Mouse (Mus musculus): ENCODE data around the gene Ube2h. TPM values are rescaled to one million over a fixed set of nuclear protein-coding genes. Genes with fewer than 3 reads are reported as not detected.

The Ube2h gene
- polyA plus RNA-seq, 1 experiment from 2014 or later = 72.4 TPM

DNA sequence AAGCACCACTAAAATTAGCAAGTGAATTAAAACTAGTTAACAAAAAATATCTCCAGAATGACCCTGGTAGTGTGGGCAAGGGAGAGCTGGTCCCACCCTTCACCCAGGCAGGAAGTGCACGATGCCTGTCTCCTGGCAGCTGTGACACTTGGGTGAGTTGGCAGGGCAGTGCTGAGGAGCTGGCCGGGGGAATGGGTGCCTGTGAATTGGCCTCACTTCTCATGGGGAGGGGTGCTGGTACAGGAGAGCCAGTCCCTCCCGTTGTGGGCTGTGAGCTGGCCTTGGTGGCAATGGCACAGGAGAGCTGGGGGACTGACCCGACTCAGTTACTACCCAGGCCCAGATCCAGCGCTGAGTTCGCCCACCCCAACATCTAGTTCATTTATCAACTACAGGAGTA, 16.4 kb downstream of the Ube2h start:
- Histone ChIP-seq H3K27me3 (no peaks in the 10 kb centered on the region), H3K4me2 (replicated peaks) (no peak overlapping the region), H3K9ac (no peak overlapping the region), H3K4me1 (no peaks in the 10 kb centered on the region), H3K36me3 (peaks cover 37% of the 10 kb centered on the region), H3K4me3 (no peak overlapping the region), H3K27ac (no peak overlapping the region), H3K9me3 (replicated peaks) (no peaks in the 10 kb centered on the region)
- WGBS = 93% methylated on average over 6 of the region's 6 CpGs
- ATAC-seq (ENCODE audit: low FRiP score) = no peak

DNA sequence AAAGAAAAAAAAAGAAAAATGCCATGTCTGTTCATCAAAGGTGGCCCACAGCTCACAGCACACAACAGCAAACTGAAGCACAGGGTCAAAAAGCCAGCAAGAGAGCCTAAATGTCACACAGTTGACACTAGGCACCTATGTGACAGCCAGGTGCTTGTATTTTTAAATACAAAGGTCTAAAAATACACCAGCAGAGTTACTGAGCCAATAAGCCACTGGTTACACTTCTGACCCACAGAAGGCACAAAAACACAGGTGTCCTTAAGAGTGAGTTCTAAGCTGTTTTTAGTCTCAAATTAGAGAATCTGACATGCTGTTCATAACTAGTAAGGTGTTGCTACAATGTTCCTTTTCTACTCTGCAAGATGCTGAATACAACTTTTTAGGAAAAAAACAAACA, 17.7 kb downstream of the Ube2h start:
- Histone ChIP-seq H3K9ac (no peak overlapping the region), H3K4me3 (no peak overlapping the region), H3K27me3 (no peaks in the 10 kb centered on the region), H3K36me3 (peaks cover 40% of the 10 kb centered on the region), H3K27ac (no peak overlapping the region), H3K4me1 (no peaks in the 10 kb centered on the region), H3K9me3 (replicated peaks) (no peaks in the 10 kb centered on the region), H3K4me2 (replicated peaks) (no peak overlapping the region)
- ATAC-seq (ENCODE audit: low FRiP score) = no peak

DNA sequence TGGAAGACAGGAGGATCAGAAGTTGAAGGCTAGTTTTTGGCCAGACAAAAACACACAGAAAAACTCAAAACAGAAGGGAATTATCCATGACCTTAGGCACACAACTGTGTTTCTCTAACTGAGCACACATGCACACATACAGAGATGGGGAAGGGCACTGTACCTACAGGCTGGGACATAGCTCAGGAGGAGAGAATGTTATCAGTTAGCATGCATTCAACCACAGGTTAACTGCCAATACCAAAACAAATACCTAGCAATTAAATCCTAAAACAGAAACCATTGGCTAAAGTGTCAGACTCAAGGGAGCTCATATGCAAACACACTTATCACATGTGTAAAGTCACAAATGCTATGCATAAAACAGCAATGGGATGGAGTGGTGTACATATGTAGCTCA, 20.2 kb downstream of the Ube2h start:
- ATAC-seq (ENCODE audit: low FRiP score) = no peak
- Histone ChIP-seq H3K27ac (no peak overlapping the region), H3K36me3 (peaks cover 39% of the 10 kb centered on the region), H3K9me3 (replicated peaks) (no peaks in the 10 kb centered on the region), H3K9ac (no peak overlapping the region), H3K4me1 (no peaks in the 10 kb centered on the region), H3K4me2 (replicated peaks) (no peak overlapping the region), H3K4me3 (no peak overlapping the region), H3K27me3 (no peaks in the 10 kb centered on the region)

DNA sequence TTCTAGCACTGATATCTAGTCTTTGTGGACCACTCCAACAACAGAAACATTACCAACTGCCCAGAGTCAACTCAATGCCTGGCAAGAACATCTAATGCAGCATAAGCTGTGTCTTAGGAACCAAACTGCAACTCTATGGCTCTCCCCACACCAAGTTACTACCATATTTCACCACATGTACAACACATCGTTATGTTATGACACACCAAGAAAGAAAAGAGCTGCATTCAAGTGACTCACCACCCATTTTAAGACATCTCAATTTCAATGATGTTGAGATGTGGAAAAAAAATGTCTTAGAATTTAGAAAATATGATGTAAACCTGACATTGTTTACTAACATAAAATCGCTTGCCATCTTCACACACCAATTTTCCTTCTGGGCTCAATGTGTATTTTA, 22.0 kb downstream of the Ube2h start:
- H3K27ac ChIP-seq = no peak overlapping the region
- no peak overlapping the region for H3K9ac ChIP-seq
- peaks cover 48% of the 10 kb centered on the region for H3K36me3 ChIP-seq
- H3K27me3 ChIP-seq = no peaks in the 10 kb centered on the region
- no peak overlapping the region for H3K4me2 ChIP-seq (replicated peaks)
- no peak for ATAC-seq (ENCODE audit: low FRiP score)
- no peak overlapping the region for H3K4me3 ChIP-seq
- H3K9me3 ChIP-seq (replicated peaks) = no peaks in the 10 kb centered on the region
- no peaks in the 10 kb centered on the region for H3K4me1 ChIP-seq
- 97% methylated on average over 2 of the region's 2 CpGs for WGBS

DNA sequence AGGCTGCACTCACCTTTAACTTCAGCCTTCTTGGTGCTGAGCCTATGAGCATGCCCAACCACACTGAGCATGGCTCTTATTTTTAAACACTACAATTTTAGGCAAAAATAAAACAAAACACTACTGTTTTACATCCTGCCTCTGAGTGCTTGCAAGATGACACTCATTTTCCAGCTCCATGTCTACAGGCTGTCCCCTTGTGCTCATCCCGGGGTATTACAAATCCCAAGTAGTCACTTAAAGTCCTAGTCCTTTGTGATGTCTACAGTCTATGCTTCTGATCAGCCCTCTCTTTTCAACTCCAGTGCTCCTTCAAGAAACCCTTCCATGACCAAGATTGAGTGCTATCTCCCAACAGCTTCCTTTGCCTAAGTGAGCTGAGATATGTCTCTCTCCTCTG, 26.0 kb downstream of the Ube2h start:
- no peak for ATAC-seq (ENCODE audit: low FRiP score)
- H3K4me1 ChIP-seq = peaks cover 3% of the 10 kb centered on the region; the same call in 1 of the 2 replicates
- H3K27me3 ChIP-seq = no peaks in the 10 kb centered on the region
- H3K36me3 ChIP-seq = peaks cover 37% of the 10 kb centered on the region
- H3K9me3 ChIP-seq (replicated peaks) = no peaks in the 10 kb centered on the region
- 81% methylated on average over 1 of the region's 1 CpGs for WGBS
- H3K4me2 ChIP-seq (replicated peaks) = no peak overlapping the region
- no peak overlapping the region for H3K27ac ChIP-seq
- H3K9ac ChIP-seq = no peak overlapping the region
- H3K4me3 ChIP-seq = no peak overlapping the region

DNA sequence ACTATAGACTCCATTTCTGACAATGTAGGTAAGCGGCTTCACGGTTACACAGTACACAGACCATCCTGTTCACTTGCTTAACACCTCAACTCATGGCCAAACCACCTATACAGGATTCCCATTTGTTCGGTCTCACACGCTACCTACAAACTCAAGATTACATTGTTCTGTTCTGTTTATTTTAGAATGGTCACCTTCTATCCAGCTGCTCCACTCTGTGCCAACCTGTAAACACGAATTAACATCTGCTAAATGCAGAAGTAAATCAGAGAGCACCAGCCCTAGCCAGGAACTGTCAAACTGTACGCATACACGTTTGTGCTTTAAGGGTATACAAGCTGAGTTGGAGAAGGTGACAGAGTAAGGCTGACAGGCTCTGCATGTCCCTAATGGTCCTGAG, 27.5 kb downstream of the Ube2h start:
- no peak overlapping the region for H3K9ac ChIP-seq
- no peaks in the 10 kb centered on the region for H3K27me3 ChIP-seq
- no peak overlapping the region for H3K4me3 ChIP-seq
- H3K9me3 ChIP-seq (replicated peaks) = no peaks in the 10 kb centered on the region
- no peak overlapping the region for H3K27ac ChIP-seq
- H3K4me2 ChIP-seq (replicated peaks) = no peak overlapping the region
- H3K36me3 ChIP-seq = peaks cover 29% of the 10 kb centered on the region
- ATAC-seq (ENCODE audit: low FRiP score) = no peak
- peaks cover 15% of the 10 kb centered on the region for H3K4me1 ChIP-seq
- 92% methylated on average over 7 of the region's 7 CpGs for WGBS

DNA sequence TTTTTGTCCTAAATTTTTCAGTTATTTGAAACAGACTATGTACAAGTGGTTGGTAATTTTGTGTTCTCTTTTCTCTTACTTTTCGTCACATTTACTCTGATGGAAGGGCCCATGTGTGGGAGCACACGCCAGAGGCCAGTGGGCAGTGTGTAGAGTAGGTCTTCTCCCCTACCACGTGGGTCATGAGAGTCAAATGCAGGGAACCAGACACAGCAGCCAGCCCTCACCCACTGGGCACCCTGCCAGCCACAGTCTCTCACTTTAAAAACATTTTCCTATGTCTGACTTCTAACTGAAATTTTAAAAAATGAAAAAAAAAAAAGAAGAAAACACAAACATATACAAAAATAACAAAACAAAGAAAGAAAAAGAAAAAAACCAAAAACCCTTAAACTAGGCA, 28.0 kb downstream of the Ube2h start:
- peaks cover 15% of the 10 kb centered on the region for H3K4me1 ChIP-seq
- H3K27ac ChIP-seq = no peak overlapping the region
- peaks cover 29% of the 10 kb centered on the region for H3K36me3 ChIP-seq
- 82% methylated on average over 3 of the region's 3 CpGs for WGBS
- no peaks in the 10 kb centered on the region for H3K27me3 ChIP-seq
- H3K9me3 ChIP-seq (replicated peaks) = no peaks in the 10 kb centered on the region
- no peak overlapping the region for H3K9ac ChIP-seq
- no peak overlapping the region for H3K4me2 ChIP-seq (replicated peaks)
- no peak overlapping the region for H3K4me3 ChIP-seq
- ATAC-seq (ENCODE audit: low FRiP score) = no peak

DNA sequence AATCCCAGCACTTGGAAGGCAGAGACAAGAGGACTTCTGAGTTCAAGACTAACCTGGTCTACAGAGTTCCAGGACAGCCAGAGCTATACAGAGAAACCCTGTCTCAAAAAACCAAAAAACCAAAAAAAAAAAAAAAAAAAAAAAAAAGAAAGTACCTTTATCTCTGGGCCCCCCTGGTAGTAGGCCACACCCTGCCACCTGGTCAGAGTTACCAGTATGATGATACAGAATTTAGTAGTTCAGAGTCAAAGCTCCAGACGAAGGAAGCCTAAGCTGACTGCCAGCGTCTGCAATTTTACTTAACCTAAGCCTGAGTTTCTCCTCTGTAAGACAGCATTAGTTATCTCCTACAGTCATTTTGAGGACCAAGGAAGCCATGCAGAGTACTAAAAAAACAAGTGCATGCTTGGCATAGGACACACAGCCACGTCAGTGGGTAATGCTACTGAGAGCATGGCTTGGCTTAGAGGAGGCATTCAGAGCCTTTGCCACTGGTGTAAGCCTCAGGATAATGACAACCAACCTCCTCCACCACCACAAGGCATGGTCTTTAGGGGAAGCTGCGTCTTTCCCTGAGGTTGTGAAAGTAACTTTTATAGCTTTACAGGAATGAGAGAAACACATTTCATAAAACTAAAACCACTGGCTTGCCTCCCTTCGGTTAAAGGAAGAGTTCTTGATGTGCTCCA, 29.0 kb downstream of the Ube2h start:
- ATAC-seq (ENCODE audit: low FRiP score) = no peak
- H3K27me3 ChIP-seq = no peaks in the 10 kb centered on the region
- peaks cover 29% of the 10 kb centered on the region for H3K36me3 ChIP-seq
- H3K4me1 ChIP-seq = peaks cover 15% of the 10 kb centered on the region
- WGBS = 83% methylated on average over 5 of the region's 5 CpGs
- H3K27ac ChIP-seq = no peak overlapping the region
- no peaks in the 10 kb centered on the region for H3K9me3 ChIP-seq (replicated peaks)
- H3K9ac ChIP-seq = no peak overlapping the region
- no peak overlapping the region for H3K4me3 ChIP-seq
- H3K4me2 ChIP-seq (replicated peaks) = no peak overlapping the region

DNA sequence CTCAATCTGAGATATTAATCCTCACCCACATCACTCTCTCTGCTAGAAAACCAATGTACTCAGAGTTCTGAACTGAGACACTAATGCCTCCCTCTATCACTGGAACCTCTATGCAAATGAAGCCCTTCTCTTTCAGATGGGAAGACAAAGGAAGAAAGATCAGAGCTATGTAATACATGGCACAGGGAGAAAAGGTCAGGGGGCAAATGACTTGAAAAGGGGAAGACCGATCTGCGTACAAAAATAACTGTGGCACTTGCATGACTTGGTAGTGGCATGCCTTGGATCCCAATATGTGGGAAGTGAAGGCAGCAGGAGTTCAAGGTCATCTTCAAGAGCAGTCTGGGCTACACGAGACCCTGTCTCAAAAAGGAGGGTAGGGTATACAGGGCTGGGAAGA, 31.4 kb downstream of the Ube2h start:
- Histone ChIP-seq H3K9ac (no peak overlapping the region), H3K27ac (no peak overlapping the region), H3K36me3 (peaks cover 32% of the 10 kb centered on the region), H3K4me1 (peaks cover 15% of the 10 kb centered on the region), H3K9me3 (replicated peaks) (no peaks in the 10 kb centered on the region), H3K27me3 (no peaks in the 10 kb centered on the region), H3K4me2 (replicated peaks) (no peak overlapping the region), H3K4me3 (no peak overlapping the region)
- ATAC-seq (ENCODE audit: low FRiP score) = no peak
- 15% methylated on average over 3 of the region's 3 CpGs for WGBS

DNA sequence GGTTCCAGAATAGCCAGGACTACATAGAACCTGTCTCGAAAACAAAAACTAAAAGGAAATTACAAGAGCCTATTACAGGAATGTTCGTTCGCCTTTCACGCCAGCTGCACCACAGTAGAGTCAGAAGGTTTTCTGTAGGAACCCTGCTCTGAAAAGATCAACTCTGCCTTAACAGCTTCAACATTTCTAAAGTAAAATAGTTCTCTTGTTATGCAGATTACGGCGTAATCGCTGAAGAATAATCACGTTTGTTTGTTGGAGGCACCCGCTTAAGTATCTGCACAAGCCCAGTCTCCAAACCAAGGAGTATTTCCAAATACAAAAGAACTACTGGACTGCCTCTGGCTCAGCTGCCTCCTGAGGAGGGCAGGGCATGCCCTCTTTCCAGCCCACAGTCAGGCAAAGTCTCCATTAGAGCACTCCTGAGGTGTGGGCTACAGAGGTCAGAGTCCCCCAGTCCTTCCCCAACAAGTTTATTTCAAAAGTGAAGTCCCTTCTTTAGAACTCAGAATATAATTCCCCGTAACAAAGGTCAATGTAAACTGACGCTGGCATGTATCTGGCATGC, 31.9 kb downstream of the Ube2h start:
- H3K4me2 ChIP-seq (replicated peaks) = no peak overlapping the region
- no peak for ATAC-seq (ENCODE audit: low FRiP score)
- H3K36me3 ChIP-seq = peaks cover 35% of the 10 kb centered on the region

DNA sequence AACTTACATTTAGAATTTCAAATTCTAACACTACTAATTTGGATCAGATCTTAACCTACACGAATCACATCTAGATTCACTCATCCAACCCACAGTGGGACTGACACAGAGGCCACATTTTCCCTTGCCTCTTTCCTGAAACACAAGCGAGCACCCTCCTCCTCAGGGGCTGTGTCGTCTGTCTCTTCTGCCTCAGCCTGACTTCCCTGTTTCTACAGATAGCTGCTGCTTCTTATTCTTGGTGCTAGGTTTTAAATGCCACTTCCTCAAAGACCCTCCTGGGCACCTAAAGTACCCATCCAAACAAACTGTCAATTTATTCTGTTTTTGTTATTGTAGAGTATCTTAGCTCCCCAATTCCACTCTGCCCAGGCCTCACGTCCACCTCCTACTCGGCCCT, 34.5 kb downstream of the Ube2h start:
- Histone ChIP-seq H3K4me3 (no peak overlapping the region), H3K9ac (no peak overlapping the region), H3K9me3 (replicated peaks) (no peaks in the 10 kb centered on the region), H3K4me1 (peaks cover 15% of the 10 kb centered on the region), H3K27me3 (no peaks in the 10 kb centered on the region), H3K36me3 (peaks cover 38% of the 10 kb centered on the region), H3K4me2 (replicated peaks) (no peak overlapping the region), H3K27ac (no peak overlapping the region)
- 86% methylated on average over 5 of the region's 5 CpGs for WGBS
- no peak for ATAC-seq (ENCODE audit: low FRiP score)

More for the DNA sequence above, 31.9 kb downstream of the Ube2h start:
- peaks cover 15% of the 10 kb centered on the region for H3K4me1 ChIP-seq
- H3K27me3 ChIP-seq = no peaks in the 10 kb centered on the region
- H3K4me3 ChIP-seq = no peak overlapping the region
- no peak overlapping the region for H3K27ac ChIP-seq
- no peaks in the 10 kb centered on the region for H3K9me3 ChIP-seq (replicated peaks)
- H3K9ac ChIP-seq = no peak overlapping the region
- 51% methylated on average over 11 of the region's 11 CpGs for WGBS

DNA sequence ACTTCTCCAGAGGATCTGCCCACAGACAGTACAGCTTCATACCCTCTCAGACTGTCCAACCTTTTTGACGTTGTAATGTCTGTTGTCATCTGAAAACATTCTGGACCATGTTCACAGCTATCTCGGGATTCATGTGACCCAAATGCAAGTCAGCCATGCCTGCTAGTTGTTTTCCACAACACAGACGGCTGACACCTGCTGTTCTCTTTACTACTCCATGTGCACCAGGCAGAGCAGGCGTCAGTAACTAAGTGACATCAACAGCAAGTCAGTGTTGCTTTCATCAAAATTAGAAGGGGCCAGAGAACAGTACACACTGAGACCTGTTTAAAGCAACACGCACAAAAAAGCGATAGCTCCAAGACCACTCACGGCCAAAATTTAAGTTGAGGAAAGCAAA, 36.9 kb downstream of the Ube2h start:
- 92% methylated on average over 7 of the region's 7 CpGs for WGBS
- Histone ChIP-seq H3K9me3 (replicated peaks) (no peaks in the 10 kb centered on the region), H3K27me3 (no peaks in the 10 kb centered on the region), H3K27ac (no peak overlapping the region), H3K4me2 (replicated peaks) (no peak overlapping the region), H3K9ac (no peak overlapping the region), H3K4me1 (peaks cover 4% of the 10 kb centered on the region; the same call in 1 of the 2 replicates), H3K4me3 (no peak overlapping the region), H3K36me3 (peaks cover 35% of the 10 kb centered on the region)
- ATAC-seq (ENCODE audit: low FRiP score) = no peak

DNA sequence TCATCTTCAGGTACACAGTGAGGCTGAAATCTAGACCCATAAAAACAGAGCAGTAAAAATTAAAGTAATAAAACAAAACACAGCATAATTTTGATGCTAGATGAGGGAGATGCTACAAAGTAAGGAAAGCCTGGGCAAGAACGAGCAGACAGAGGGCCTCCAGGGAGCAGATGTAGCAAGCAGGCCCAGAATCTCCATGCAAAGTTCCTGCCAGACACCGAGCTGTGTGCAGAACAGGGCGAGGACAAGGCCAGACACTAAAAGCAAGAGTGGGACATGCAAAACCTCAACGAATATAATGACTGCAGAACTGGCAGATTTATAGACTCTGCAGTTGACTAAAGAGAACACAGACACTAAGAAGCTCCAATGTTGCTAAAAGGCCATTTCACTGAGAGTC, 38.9 kb downstream of the Ube2h start:
- no peak for ATAC-seq (ENCODE audit: low FRiP score)
- Histone ChIP-seq H3K27me3 (no peaks in the 10 kb centered on the region), H3K4me2 (replicated peaks) (no peak overlapping the region), H3K4me3 (no peak overlapping the region), H3K36me3 (peaks cover 49% of the 10 kb centered on the region), H3K9me3 (replicated peaks) (no peaks in the 10 kb centered on the region), H3K4me1 (no peaks in the 10 kb centered on the region), H3K27ac (no peak overlapping the region), H3K9ac (no peak overlapping the region)
- WGBS = 93% methylated on average over 4 of the region's 4 CpGs

Data from hindbrain, embryonic 12.5 days (tissue).